Mouse (Mus musculus) T-helper 2 cell (primary cell): ENCODE measurements around the gene Ccdc63.
"Not testable (repeated sequence)": the region's sequence is repeated elsewhere in the genome, so short reads cannot be mapped to it uniquely, and the experiment has no call there.

Source experiments
- in situ Hi-C: fragments of 300-600 bp; cut with MboI, MseI; formaldehyde crosslinking; loops from one replicate; pipeline ENCODE4 v1.15.1; 2025; ENCODE audit warnings: high pct_unique_total_duplicates

Gene Ccdc63

DNA sequence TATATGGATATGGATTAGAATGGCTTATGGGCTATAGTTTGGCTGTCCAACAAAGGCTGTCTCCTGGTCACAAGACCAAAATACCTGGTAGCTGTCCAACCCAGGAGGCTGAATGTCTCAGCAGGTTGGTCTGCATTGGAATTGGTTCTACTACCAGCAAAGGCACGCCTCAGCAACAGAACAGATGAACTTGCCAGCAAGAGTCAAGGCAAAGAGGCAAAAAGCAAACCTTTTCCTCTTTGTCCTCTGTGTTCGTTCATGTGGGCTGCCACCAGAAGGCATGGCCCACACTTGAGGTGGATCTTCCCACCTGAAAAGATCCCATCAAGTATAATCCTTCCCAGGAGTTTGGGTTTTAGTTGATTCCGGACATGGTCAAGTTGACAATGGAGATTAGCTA lies at the start of gene Ccdc63:
Gene Ccdc63, minus strand, starts transcription at position 101 of the 400 bp plus-strand sequence.
- in situ Hi-C loops = loop anchor here (25.0 kb wide), 1 partner anchor 997 kb away; the partner anchor contains the start of genes Rhof and Setd1b

DNA sequence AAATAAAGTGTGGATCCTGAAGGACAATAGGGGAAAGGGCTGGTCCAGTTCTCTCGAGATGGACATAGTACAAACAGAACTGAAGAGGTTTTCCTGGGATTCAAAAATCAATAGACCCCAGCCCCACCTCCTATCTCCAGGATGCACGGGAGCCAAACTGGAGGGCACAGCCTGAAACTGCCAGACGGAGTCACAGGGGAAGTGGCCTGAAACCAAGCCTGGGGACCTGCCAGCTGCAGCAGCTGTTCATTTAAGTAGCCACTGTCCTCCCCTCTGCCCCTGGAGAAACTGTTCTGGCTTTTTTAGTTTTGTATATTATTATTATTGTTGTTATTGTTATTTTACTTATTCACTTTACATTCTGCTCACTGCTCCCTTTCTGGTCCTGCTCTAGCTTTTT lies 48.5 kb upstream of the Ccdc63 start:
- in situ Hi-C loops = no loop called here

DNA sequence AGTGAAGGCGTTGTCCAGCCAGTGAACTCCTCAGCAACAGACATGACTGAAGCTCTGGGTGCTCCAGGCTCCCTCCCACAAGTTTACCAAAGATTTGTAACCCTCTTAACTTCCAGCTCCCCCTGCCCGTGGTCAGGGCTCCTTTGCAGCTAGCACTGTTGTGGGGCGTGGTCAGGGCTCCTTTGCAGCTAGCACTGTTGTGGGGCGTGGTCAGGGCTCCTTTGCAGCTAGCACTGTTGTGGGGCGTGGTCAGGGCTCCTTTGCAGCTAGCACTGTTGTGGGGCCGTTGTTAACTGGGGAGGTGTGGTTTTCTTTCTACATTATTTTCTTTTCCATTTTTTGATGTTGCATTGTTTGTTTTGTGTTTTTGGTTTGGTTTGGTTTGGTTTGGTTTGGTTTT lies 44.2 kb upstream of the Ccdc63 start:
- in situ Hi-C loops = not testable (repeated sequence)

DNA sequence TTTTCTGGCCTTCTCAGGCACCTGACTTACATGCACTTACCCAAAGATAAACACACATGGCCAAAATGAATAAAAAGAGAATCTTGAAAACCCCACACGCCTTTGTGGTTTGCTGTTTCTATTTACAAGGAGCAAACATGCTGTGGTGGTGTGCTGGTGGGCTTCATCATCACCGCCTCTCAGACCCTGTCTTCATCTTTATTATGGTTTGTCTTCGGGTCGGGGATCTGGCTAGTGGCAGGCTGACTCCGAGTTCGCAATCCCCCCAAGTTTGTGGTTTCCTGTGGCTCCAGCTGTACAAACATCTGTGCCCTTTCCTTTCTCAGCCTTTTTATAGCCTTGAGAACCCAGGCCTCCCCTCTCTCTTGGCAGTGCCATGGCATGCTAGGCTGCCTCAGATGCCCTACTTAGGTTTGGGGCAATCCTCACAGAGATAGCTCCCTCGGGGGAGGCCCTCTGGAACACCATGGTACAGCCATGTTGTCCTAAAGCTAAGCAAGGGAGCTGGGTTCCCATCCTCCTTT lies 43.7 kb upstream of the Ccdc63 start:
- in situ Hi-C loops = no loop called here

DNA sequence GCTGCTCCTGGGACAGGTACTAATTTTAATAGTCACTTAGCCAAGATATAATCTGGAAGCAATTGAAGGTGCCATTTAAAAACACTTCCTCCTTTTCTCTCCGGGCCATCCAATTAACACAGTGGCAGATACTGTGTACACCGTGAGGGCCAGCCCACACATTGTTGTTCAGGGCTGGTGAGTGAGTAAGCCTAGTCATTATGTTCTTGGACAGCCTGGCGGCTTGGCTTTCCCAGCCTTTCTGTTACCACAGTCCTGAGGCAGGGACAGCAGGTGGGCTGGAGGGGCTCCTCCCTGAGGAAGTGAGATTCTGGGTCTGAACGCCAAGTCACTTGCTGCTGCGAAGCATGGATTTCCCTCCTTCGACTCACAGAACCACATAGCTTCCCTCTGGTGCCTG lies 39.0 kb upstream of the Ccdc63 start:
- in situ Hi-C loops = no loop called here

DNA sequence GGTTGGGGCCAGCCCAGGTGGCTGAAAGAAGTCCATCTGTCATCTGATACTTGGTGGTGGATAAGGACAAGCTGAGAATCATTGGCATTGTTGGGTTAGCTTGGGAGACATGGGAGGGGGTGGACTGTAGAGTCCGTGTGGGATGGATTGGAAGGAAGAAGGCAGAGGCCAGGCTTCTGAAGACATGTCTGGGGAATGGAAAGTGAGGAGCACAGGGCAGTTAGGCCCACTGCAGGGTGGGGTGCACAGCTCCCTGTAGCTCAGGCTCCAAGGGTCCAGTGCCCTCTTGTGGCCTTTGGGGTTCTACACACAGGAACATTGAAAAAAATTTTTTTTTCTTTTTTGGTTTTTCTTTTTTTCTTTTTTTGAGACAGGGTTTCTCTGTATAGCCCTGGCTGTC lies 35.8 kb upstream of the Ccdc63 start:
- in situ Hi-C loops = no loop called here

DNA sequence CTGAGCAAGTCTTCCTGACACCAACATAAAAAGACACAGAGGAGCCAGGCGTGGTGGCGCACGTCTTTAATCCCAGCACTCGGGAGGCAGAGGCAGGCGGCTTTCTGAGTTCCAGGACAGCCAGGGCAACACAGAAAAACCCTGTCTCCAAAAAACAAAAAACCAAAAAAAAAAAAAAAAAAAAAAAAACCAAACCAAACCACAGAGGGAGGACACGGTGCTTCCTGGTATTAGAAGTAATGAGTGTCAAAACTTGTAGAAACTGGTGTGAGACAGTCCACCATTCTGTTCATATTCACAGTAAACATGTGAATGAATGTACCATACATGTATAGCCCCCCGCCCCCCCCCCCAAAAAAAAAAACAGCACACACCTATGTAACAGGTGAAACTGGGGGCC lies 35.3 kb upstream of the Ccdc63 start:
- in situ Hi-C loops = no loop called here

DNA sequence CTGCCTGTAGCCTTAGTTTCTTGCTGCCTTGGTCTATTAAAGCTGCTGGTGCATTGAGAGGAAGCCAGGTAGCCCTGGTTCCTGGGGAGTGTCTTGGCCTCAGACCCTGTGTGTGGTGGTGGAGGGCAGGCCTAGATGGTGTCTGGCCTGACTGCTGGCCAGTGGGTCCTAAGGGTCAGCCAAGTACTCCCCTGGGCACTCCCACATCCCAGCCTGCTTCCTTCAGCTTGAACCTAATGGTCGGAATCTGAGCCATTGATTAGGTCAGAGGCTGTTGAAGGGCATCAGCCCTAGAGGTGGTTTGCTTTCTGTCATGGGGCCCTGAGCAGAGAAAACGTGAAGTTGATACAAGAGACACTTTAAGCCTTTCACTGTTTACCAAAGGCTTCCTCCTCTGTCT lies 34.8 kb upstream of the Ccdc63 start:
- in situ Hi-C loops = no loop called here

DNA sequence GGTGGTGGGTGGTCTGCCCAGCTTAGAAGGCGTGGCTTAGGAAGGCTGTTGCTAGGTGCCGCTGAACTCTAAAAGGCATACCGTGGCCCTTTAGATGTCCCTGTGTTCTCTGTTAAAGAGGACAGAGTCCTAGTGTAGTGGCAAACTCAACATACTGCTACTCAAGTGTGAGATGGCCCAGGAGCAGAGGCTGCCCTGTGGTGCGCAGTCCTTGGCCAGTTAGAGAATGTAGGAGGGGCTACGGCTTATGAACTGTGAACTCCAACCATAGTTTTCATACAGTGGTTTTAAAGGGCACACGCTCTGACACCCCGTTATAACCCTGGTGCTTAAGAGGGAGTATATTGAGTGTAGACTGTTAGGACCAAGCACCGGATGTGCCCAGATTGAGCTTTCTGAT lies 30.4 kb upstream of the Ccdc63 start:
- in situ Hi-C loops = no loop called here

DNA sequence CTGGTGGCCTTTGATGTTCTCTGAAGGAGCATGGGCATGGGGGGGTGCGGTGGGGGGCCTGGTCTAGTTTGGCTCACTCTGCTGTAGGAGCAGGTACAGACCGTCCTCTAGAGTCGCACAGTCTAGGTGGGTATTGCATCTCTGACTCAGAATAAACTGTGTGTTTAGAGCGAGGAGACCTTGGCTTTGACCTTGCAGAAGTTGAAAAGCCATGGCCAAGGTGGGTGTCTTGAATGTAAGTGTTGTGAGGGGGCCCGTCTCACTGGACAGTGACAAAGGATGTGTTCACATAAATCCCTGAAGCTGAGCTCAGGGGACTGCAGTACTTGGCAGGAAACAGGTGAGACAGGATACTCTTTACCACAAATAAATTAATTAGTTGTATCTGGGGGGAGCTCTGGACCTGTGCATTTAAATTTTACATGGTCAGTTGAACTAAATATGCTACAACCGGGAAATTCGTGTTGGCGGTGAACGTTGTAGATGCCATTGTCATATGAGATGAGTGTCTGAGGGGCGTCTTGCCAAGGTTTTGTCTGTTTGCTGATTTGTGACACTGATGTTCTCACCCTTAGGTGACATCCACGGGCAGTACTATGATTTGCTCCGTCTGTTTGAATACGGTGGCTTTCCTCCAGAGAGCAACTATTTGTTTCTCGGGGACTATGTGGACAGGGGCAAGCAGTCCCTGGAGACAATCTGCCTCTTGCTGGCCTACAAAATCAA lies 27.9 kb upstream of the Ccdc63 start:
- in situ Hi-C loops = no loop called here

DNA sequence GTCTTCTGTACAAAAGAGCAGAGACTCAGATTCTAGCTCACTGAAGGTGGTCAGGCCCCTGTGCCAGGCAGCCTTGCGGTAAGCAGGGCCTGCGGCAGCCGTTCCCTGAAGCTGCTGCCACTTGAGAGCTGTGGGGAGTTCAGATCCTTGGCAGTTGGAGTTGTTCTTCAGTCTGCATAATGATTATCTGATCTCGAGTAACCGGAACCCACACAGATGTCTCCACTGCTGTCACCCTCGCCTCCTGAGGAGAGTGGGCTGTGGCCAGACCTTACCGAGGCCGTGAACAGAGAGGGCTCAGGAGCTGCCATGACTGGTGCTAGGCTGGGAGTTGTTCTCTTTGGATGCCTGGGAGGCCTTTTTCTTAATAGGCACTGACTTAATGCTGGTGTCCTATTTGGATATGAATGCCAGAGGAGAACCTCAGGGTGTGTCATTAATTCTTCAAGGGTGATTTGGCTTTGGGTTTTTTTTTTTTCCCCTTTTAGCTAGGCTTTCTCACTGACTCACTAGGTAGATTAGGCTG lies 26.1 kb upstream of the Ccdc63 start:
- in situ Hi-C loops = no loop called here

DNA sequence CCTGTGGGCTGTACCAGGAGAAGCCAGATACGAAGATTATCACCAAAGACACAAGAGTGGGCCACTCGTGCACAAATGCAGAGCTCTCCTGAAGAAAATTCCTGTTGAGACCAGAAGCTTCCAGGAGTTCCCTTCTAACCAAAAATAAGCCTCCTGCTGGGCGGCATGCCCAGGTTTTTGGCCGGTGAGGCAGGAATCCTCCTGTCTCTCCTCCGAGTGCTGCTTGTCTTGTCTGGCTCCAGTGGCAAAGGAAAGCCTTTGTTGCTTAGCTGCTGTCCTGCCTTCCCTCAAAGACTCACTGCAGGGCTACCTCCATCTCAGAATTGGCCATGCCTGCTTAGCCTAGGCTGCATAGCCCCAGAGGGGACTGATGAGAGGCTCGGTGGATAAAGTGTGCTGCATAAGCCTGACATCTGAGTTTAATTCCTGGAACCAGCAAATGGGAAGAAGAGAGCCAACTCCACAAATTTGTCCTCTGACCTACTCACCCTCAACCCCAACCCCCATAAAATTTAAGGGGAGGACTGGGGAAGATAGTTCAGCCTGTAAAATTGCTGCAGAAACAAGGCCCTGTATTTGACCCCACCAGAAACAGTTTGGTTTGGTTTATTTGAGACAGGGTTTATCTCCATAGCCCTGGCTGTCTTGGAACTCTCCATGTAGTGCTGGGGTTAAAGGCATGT lies 24.8 kb upstream of the Ccdc63 start:
- in situ Hi-C loops = no loop called here

DNA sequence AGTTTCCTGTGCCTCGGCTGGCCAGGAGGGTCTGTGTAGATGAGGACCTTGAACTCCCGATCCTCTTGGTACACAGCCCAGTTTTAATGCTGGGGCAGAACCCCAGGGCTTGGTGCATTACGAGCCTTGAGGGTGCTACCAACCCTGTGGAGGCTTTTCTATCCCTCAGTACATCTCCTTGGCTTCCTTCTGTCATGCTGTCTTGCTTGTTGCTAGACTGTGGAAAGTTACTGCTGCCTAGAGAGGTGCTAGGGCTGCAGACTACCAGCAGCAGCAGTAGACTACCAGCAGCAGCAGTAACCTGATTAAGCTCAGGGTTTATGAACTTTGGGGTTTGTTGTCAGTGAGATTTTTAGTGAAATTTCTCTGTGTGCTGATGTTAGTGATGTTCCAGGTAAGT lies 23.4 kb upstream of the Ccdc63 start:
- in situ Hi-C loops = no loop called here

DNA sequence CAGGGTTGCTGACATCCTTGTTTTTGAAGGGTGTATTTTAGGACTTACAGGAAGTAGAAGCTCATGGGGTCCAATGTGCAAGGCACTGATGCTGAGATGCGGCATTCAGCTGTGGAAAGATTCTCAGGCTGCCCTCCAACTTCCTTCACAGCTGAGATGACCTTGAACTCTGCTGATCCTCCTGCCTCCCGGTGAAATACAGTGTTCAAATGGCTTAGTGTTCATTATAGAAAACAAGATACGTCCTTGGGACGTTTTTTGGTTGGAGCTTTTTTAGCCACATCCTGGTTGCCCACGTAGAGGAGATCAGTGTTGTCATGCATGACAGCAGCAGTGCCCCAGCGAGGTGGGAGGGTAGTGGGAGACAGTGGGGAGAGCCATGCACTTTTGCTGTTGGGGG lies 22.6 kb upstream of the Ccdc63 start:
- in situ Hi-C loops = no loop called here

DNA sequence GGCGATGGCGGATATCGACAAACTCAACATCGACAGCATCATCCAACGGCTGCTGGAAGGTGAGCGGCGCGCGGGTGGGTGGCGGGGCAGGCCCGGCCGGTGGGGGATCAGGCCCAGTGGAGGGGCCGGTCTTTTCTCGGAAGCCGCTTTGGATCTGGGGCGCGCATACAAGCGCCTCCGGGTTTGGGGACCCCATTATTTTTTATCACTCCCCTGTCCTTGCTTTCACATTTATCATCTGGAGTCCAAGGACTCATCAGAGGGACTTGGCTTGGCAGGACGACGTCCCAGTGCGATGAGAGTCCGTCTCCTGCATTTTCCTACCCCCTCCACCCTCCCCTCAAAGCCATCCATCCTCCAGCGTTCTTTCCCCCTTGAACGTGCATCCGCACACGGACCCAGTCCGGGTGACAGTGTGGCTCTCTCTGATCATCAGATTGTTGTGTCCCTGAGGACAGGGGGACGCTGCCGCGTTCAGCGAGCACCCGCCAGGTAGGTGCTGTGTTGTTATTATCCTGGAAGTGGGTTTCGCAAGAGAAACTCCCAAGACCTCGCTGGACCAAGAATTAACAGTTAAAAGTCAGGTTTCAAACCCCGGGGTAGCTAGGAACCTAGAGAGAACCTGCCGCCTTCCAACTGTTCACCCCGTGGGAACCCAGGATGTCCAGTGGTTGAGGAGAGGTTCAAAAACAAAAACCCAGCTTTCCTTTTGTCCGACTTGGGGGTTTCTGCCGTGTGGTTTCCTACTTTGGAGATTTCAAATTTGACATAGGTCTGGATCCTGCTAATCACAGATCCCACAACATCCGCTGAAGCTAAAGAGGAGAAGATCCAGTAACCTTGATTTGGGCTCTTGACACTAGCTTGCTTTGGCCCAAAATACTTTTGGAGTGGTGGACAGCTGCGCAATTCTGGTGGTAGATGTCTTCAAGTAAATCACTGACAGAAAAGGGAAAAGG lies 18.2 kb upstream of the Ccdc63 start:
- in situ Hi-C loops = no loop called here

DNA sequence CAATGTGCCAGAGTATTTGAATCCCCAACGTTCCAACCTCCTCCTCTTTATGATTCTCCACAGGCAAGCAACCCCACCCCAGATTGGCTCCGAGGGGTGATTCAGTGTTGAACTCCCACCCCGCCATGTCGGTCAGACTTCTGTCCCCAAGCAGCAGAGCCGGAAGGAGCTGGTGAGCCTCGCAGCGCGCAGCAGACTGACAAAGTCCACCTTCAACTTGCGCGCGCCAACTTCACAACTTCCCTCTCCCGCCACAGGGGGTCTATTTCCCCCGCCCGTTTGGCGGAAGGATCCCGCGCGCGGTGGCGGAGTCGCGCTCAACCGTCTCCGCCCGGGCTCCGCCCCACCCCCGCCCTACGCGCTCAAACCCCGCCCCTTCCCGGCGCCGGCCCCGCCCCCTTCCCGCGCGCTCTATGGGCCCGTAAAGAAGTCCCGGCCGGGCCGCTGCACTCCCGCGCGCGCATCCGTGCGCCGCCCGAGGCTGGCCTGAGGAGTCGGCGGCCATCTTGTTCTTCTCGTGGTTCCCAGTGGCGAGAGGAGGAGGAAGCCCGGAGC lies 17.3 kb upstream of the Ccdc63 start, which contains the start of gene Ppp1cc:
Gene Ppp1cc, plus strand, starts transcription at position 452 of the 555 bp plus-strand sequence.
- in situ Hi-C loops = no loop called here

DNA sequence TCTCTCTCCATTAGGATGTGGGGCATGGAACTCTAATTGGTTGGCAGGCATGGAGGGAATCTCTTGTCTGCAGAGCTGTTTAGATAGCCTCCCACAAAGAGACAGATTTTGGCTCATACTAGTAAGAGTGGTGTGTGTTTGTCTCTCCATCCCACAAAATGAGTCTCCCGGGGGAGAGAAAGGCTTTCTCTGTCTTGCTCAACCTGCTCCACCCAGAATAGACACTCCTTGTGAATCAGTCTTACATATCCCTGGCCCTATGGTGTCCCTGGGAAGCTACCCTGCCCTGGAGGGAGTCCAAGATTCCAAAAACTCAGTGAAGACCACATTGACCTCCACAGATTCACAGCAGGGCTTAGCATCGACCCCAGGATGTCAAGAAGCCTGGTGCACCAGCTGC lies 15.9 kb upstream of the Ccdc63 start:
- in situ Hi-C loops = no loop called here

DNA sequence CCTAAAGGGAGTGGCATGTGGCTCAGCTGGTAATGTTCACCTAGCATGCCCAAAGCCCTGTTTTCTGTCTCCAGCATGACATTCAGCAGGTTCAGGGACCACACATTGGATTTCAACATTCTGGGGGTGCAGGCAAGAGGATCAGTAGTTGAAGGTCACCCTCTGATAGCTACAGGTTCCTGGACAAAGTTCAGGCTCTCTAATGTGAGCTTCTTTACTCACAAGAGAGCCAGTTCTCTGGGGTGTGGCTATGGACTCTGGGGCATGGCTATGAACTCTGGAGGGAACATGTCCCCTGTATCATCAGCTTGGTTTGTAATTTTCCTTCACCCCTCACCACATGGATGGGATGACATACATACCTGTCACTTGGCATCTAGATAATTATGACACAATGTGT lies 15.0 kb upstream of the Ccdc63 start:
- in situ Hi-C loops = no loop called here

DNA sequence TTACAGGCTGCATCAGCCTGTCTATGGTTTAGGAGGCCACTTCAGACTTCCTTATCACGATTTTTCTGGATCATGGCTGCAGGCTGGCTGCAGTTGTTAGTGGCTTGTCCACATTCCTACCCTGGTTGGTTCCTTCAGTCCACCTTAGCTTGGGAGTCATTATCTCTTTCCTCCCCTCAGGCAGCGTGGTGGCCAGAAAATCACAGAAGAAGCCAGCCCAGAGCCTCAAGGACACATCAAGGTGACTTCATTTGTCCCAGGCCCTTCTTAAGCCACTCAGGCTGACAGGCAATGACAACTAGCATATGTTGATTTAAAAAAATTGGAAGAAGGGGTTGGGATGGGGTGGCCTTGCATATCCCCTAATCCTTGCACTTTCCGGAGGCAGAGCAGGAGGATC lies 14.2 kb upstream of the Ccdc63 start:
- in situ Hi-C loops = no loop called here

DNA sequence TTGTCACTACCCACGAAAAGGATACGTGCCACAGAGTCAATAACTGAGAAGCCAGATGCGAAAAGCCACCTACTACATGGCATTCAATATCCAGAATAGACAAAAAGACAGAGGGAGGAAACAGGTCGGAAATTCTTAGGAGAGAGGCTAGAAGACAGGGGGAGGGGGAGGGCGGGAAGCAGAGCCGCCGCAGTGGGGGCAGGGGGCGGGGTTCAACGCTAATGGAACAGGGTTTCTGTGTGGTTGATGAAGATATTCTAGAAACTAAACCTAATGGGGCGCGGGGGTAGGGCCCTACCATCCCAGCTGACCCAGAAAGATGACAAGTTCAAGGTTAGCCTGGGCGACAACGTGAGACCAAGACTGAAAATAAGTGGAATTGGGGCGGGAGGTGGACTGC lies 13.4 kb upstream of the Ccdc63 start:
- in situ Hi-C loops = no loop called here

DNA sequence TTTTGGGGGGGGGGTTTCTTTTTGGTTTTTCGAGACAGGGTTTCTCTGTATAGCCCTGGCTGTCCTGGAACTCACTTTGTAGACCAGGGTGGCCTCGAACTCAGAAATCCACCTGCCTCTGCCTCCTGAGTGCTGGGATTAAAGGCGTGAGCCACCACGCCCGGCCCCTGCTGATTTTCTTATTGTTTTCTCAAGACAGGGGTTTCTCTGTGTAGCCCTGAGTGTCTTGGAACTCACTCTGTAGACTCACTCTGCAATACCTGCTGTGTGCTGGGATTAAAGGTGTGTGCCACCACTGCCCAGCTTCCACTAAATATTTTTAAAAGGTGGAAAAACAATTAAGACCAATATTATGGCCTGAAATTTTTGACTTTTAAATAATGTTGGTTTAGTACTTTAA lies 11.9 kb upstream of the Ccdc63 start:
- in situ Hi-C loops = not testable (repeated sequence)
